Mouse (Mus musculus) midbrain, embryonic 13.5 days (tissue): ENCODE measurements around the gene Grik4. TPM values are rescaled to one million over a fixed set of nuclear protein-coding genes. Genes with fewer than 3 reads are reported as not detected.

ENCODE experiments used
- microRNA-seq: library from miRNA; unstranded; fragments of <30 nt; microRNA quantifications from one replicate; pipeline ENCODE4, GENCODE M21; 2016
- polyA plus RNA-seq: library from polyadenylated mRNA; unstranded; fragments of >200 nt; fragmentation: Nextera tagmentation; extraction: Ambion mirVana; gene quantifications from 2 replicates; pipeline ENCODE4 v1.2.1, GENCODE M21; 2015

Grik4 gene
- polyA plus RNA-seq, 1 experiment from 2014 or later: 6.8 TPM

Small RNAs within 50 kb of the gene (microRNA-seq; reads per million reads assigned to microRNA genes)
- gene Gm27509: not detected

Other genes with a start within 250 kb of the Grik4 start
- 20.9 and 21.2 TPM in 2 replicates for gene Arhgef12, start 162.7 kb upstream of the Grik4 start, polyA plus RNA-seq
- 10.5 and 11.1 TPM in 2 replicates for gene Tmem136, start 172.1 kb upstream of the Grik4 start, polyA plus RNA-seq